Mouse (Mus musculus): ENCODE measurements around the gene Btn1a1. TPM values are rescaled to one million over a fixed set of nuclear protein-coding genes. Genes with fewer than 3 reads are reported as not detected.

Btn1a1 gene
- polyA plus RNA-seq, 1 experiment from 2014 or later = 0.22 TPM

DNA sequence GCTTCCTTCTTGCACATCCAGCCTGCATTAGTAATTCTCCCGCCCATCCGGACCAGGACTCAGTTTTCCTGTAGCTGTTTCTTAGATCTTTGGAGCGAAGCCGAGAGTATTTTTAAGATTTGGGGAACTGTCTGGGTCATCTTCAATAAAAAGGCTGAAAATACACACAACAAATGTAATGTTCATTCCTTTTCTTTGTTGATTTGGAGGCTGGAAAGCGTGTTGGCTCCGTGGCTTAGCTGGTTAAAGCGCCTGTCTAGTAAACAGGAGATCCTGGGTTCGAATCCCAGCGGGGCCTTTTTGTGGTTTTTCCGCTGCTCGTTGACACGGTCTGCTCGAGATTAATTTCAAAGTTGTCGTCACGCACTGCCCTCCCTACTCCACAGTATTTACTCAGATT is 15.3 kb downstream of the Btn1a1 start:
- Histone ChIP-seq H3K4me1 (no peaks in the 10 kb centered on the region; the same call in 1 of the 2 replicates), H3K27me3 (replicated peaks) (no peaks in the 10 kb centered on the region), H3K9ac (no peak overlapping the region; the same call in 1 of the 2 replicates), H3K27ac (no peak overlapping the region), H3K9me3 (no peaks in the 10 kb centered on the region), H3K36me3 (no peaks in the 10 kb centered on the region), H3K4me3 (replicated peaks) (peak overlapping the region; percentile 54), H3K4me2 (peak overlapping the region; percentile 65)
- ATAC-seq (ENCODE audit: insufficient read depth, low FRiP score, low read depth) = no peak
- WGBS = under 1% methylated on average over 15 of the region's 15 CpGs

DNA sequence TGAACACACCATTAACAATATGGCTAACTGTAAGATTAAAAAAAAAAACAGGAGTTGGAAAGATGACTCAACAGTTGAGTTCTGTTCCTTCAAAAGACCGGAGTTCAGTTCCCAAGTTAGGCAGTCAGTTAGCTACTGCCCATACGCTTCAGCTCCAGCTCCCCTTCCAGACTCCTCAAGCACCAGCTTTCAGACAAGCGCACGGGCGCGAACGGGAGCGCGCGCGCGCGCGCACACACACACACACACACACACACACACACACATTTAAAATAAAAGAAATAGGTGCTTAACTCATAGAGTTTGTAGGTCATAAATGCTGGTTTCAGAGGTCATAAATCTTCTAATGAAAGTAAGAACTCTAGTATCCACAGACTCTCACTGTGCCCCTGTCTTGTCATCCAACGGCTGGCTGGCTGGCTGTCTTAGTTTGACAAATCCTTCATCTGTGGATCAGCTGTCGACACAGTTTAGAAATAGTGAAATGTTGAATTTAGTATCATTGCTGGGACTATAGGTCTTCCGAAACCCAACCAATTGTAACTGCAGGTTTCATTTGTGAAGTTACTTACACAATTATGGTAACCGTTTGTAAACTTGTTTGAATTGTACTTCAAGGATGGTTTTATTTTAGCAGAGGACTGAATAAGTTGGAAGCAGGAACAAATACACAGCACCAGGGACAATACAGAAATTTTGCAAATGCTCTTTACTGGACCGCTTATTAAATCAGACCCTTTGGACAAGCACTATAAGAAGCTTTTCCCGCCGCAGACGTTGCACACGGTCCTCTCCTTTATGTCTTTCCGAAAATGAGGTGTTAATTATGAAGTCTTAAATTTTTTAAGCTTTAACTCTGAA is 16.2 kb downstream of the Btn1a1 start:
- Histone ChIP-seq H3K27ac (peak overlapping the region; percentile 35), H3K36me3 (no peaks in the 10 kb centered on the region), H3K4me2 (peak overlapping the region; percentile 65), H3K9ac (peak overlapping the region; percentile 12; the same call in 1 of the 2 replicates), H3K9me3 (no peaks in the 10 kb centered on the region), H3K4me3 (replicated peaks) (peak overlapping the region; percentile 54), H3K4me1 (peaks cover 1% of the 10 kb centered on the region; the same call in 1 of the 2 replicates), H3K27me3 (replicated peaks) (no peaks in the 10 kb centered on the region)
- no peak for ATAC-seq (ENCODE audit: insufficient read depth, low FRiP score, low read depth)
- under 1% methylated on average over 24 of the region's 24 CpGs for WGBS

DNA sequence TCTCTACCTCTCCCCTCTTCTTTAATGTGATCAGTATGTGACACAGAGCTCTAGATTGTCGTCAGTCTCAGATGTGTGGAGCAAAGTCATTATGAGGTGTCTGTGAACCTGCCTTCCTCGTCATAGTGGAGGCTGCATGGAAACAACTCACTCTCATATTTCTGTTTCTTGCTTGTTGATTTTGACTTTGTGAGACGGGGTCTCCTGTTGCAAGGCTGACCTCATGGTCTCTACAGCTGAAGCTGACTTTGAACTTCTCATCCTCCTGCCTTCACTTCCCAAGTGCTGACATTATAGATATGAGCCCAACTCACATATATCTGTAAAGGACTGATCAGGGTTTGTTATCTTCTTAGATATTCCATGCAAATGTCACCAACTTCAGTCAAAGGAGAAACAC is 16.9 kb downstream of the Btn1a1 start:
- 40% methylated on average over 3 of the region's 3 CpGs for WGBS
- H3K27ac ChIP-seq = peak overlapping the region; percentile 35; the same call in 1 of the 2 replicates

DNA sequence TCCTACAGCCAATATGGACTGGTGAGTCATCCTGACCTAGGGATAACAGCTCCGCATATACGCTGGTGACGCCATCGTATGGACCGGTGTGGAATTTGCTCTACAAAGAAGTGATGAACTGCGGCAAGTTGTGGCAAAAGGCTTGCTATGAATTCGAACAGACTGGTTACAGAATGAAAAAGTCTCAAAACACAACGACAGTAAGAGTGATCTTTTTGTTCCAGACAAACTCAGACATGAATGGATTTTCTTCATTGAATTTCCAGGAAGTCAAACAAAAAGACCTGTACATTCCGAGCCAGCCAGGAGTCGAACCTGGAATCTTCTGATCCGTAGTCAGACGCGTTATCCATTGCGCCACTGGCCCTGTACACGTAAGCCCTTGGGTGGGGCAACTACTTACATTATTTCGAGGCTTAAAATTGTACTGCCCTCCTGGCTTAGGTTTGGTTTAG is 19.2 kb downstream of the Btn1a1 start:
- Histone ChIP-seq H3K27ac (peak overlapping the region; percentile 99), H3K9ac (peak overlapping the region; percentile 20; the same call in 1 of the 2 replicates), H3K4me2 (peak overlapping the region; percentile 60), H3K9me3 (no peaks in the 10 kb centered on the region), H3K36me3 (no peaks in the 10 kb centered on the region), H3K27me3 (replicated peaks) (no peaks in the 10 kb centered on the region), H3K4me1 (peaks cover 4% of the 10 kb centered on the region; the same call in 1 of the 2 replicates), H3K4me3 (replicated peaks) (peak overlapping the region; percentile 66)
- peak; percentile 69; the same call in 1 of the 2 replicates for ATAC-seq (ENCODE audit: insufficient read depth, low FRiP score, low read depth)
- under 1% methylated on average over 16 of the region's 16 CpGs for WGBS

More for the DNA sequence above, 16.9 kb downstream of the Btn1a1 start:
- no peaks in the 10 kb centered on the region for H3K27me3 ChIP-seq (replicated peaks)
- peak overlapping the region; percentile 65 for H3K4me2 ChIP-seq
- no peak overlapping the region for H3K9ac ChIP-seq
- ATAC-seq (ENCODE audit: insufficient read depth, low FRiP score, low read depth) = no peak
- H3K4me1 ChIP-seq = peaks cover 4% of the 10 kb centered on the region; the same call in 1 of the 2 replicates
- H3K36me3 ChIP-seq = no peaks in the 10 kb centered on the region
- peak overlapping the region; percentile 54 for H3K4me3 ChIP-seq (replicated peaks)
- no peaks in the 10 kb centered on the region for H3K9me3 ChIP-seq

DNA sequence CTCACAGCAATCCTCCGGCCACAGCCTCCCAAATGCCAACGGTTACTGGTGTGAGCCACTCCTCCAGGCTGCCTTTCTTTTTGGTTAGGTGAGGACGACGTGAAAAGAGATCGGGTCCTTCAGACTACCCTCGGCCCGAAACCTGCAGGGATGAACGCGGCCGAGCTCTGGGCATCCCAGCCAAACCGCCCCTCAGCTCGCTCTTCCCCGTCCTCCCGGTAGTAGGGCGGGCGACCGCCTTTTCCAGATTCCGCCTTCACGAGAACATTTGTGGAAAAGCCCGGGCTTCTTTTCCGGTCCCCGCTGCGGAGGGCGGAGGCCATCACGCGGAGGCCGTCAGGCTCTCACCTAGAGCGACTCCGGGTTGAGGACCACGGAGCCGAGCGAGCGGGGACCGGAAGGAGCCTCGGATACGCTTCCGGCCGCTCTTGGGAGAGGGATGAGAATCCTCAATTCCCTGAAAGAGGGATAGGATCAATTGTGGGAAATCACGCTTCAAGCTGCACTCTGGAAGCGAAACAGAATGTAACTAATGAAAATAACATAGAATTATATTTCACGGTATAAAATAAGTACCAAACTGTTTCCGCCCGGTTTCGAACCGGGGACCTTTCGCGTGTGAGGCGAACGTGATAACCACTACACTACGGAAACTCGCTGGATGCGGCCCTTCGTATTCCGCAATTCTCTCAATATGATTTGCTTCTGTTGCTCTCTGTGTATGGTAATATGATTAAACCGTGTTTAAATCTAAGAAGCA is 20.0 kb downstream of the Btn1a1 start:
- Histone ChIP-seq H3K27ac (peak overlapping the region; percentile 99), H3K4me2 (peak overlapping the region; percentile 60), H3K4me1 (peaks cover 4% of the 10 kb centered on the region; the same call in 1 of the 2 replicates), H3K9ac (peak overlapping the region; percentile 57), H3K9me3 (no peaks in the 10 kb centered on the region), H3K27me3 (replicated peaks) (no peaks in the 10 kb centered on the region), H3K36me3 (no peaks in the 10 kb centered on the region), H3K4me3 (replicated peaks) (peak overlapping the region; percentile 66)
- WGBS = under 1% methylated on average over 55 of the region's 55 CpGs
- peak; percentile 89 for ATAC-seq (ENCODE audit: insufficient read depth, low FRiP score, low read depth)

DNA sequence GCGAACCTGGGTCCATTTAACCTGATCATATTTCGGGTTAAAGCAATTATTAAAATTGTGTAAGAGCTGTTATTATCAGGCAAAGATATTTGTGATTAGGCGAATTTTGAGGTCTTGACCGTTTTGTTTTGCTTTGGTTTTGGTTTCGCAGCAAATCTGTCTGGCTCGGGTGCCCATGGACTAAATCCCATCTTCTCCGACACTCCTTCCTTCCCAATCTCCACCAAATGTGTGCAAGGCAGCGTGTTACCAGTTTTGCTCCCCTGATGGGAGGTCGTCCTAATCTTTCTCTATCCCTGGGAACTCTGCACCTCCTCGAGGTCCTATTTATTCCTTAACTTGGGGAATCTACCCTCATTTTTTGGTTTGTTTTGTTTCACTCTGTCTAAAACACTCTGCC is 20.5 kb downstream of the Btn1a1 start:
- no peak for ATAC-seq (ENCODE audit: insufficient read depth, low FRiP score, low read depth)
- Histone ChIP-seq H3K36me3 (no peaks in the 10 kb centered on the region), H3K4me3 (replicated peaks) (peak overlapping the region; percentile 66), H3K4me1 (peaks cover 4% of the 10 kb centered on the region; the same call in 1 of the 2 replicates), H3K27ac (peak overlapping the region; percentile 99), H3K4me2 (peak overlapping the region; percentile 60), H3K27me3 (replicated peaks) (no peaks in the 10 kb centered on the region), H3K9me3 (no peaks in the 10 kb centered on the region), H3K9ac (peak overlapping the region; percentile 57)
- WGBS = 4% methylated on average over 10 of the region's 10 CpGs

DNA sequence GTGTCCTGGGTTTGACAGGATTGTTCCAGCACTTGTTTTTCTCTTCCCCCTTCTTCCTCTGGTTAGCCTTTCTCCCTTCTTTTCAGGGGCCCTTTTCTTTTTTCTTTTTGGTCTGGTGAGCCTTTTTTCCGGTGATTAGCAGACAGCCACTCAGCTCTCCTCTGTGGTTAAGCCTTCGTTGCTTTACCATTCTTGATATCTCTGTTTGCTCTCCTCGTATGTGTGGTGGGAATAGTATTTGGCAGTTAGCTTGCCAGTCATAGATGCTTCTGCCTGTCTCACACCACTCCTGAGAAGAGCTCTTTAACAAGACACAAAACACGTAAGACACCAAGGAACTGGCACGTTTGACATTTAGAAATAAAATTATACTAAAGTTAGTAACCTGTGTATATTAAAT is 21.2 kb downstream of the Btn1a1 start:
- no peak for ATAC-seq (ENCODE audit: insufficient read depth, low FRiP score, low read depth)
- H3K9me3 ChIP-seq = no peaks in the 10 kb centered on the region
- H3K4me1 ChIP-seq = peaks cover 4% of the 10 kb centered on the region; the same call in 1 of the 2 replicates
- H3K36me3 ChIP-seq = no peaks in the 10 kb centered on the region
- H3K27me3 ChIP-seq (replicated peaks) = no peaks in the 10 kb centered on the region
- WGBS = 54% methylated on average over 5 of the region's 5 CpGs
- H3K27ac ChIP-seq = no peak overlapping the region
- peak overlapping the region; percentile 66; the same call in 1 of the 2 replicates for H3K4me3 ChIP-seq (replicated peaks)
- no peak overlapping the region for H3K9ac ChIP-seq
- peak overlapping the region; percentile 60 for H3K4me2 ChIP-seq

DNA sequence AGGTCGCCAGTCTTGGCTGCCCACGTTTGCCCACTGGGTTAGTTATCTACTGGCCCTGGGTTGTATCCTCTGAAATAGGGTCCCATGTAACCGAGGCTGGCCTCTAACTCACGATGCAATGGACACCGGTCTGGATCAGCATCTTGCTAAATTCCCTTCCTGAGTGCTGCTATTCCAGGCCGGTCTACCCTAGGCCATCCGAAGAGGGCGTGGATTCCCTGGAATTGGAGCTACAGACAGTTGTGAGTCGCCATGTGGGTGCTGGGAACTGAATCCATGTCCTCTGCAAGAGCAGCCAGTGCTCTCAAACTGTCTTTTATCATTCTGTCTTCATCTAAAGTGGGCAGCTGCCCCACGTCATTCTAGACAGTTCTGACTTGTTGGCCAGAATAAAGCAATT is 25.8 kb downstream of the Btn1a1 start:
- no peaks in the 10 kb centered on the region for H3K36me3 ChIP-seq
- no peak overlapping the region for H3K4me2 ChIP-seq
- 0 out of 2 replicates have a peak, but pooled peaks cover 4% of the 10 kb centered on the region for H3K4me1 ChIP-seq
- no peak overlapping the region for H3K27ac ChIP-seq
- 68% methylated on average over 10 of the region's 10 CpGs for WGBS
- H3K4me3 ChIP-seq (replicated peaks) = no peak overlapping the region
- H3K9me3 ChIP-seq = no peaks in the 10 kb centered on the region
- no peaks in the 10 kb centered on the region for H3K27me3 ChIP-seq (replicated peaks)
- no peak for ATAC-seq (ENCODE audit: insufficient read depth, low FRiP score, low read depth)
- no peak overlapping the region for H3K9ac ChIP-seq

DNA sequence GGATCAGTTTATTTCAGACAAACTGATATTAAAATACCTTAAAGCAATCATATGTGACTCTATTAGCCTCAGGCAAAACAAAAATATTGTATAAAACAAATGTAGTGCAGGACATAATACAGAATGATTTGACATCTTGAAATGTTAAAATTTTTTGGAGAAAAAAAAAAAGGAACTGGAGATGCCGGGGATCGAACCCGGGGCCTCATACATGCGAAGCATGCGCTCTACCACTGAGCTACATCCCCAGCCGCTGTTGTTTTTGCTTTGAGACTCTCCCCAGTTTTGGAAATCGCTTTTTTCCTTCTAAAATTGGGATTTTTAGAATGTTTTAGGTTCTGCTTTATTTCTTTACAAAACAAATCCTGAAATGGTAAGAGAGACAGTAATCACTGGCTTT is 27.2 kb downstream of the Btn1a1 start:
- Histone ChIP-seq H3K36me3 (no peaks in the 10 kb centered on the region), H3K9me3 (no peaks in the 10 kb centered on the region), H3K27me3 (replicated peaks) (no peaks in the 10 kb centered on the region), H3K4me1 (no peaks in the 10 kb centered on the region), H3K4me3 (replicated peaks) (peak overlapping the region; percentile 52), H3K4me2 (peak overlapping the region; percentile 63), H3K9ac (no peak overlapping the region), H3K27ac (no peak overlapping the region)
- ATAC-seq (ENCODE audit: insufficient read depth, low FRiP score, low read depth) = peak; percentile 52; the same call in 1 of the 2 replicates
- WGBS = under 1% methylated on average over 7 of the region's 7 CpGs

DNA sequence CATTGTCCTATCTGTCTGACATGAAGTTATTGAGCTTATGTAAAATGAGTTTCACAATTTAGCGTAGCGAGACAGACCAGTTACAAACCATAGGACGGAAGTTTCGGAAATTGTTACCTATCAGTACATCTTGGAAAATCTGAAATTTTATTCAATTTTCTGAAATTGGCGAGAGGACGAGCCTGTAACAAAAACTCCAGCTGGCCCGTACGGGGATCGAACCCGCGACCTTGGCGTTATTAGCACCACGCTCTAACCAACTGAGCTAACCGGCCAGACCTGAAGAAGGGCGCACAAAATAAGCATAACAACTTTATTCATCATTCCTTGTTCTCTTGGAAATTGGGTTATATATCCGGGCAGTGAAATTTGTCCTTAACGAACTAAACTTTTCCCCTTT is 27.8 kb downstream of the Btn1a1 start:
- Histone ChIP-seq H3K27me3 (replicated peaks) (no peaks in the 10 kb centered on the region), H3K4me3 (replicated peaks) (peak overlapping the region; percentile 52), H3K36me3 (no peaks in the 10 kb centered on the region), H3K4me1 (no peaks in the 10 kb centered on the region), H3K9me3 (no peaks in the 10 kb centered on the region), H3K9ac (peak overlapping the region; percentile 23; the same call in 1 of the 2 replicates), H3K27ac (peak overlapping the region; percentile 65), H3K4me2 (peak overlapping the region; percentile 63)
- WGBS = under 1% methylated on average over 17 of the region's 17 CpGs
- ATAC-seq (ENCODE audit: insufficient read depth, low FRiP score, low read depth) = peak; percentile 86

All from stomach, embryonic 15.5 days (tissue).